8 mouse cellular contexts compared by ENCODE assay signal in the genomic region with DNA sequence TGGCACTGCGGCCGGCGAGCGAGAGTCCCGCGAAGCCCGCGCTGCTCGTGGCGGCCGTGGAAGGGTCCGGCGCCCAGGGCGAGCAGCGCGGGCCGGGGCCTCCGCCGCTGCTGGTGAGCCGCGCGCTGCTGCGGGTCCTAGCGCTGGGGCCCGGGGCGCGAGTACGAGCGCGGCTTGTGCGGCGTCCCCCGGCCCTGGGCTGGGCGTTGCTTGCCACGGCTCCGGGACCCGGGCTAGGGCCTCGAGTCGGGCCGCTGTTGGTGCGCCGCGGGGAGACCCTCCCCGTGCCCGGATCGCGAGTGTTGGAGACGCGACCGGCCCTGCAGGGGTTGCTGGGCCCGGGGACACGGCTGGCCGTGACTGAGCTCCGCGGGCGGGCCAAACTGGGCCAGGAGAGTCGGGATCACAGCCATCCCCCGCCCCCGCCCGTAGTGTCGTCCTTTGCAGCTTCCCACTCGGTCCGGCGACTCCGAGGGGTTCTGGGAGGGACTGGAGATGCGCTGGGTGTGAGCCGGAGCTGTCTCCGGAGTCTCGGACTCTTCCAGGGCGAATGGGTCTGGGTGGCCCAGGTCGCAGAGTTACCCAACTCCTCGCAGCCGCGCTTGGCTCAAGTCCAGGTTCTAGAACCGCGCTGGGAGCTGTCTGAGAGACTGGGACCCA. TPM values are rescaled to one million over a fixed set of nuclear protein-coding genes. Genes with fewer than 3 reads are reported as not detected.
DNase-seq lines count a peak whose midpoint lies in the region; ATAC-seq and TF ChIP-seq lines count a peak whose summit lies in the region.

No protein-coding gene starts in this region.

- peak; percentile 33 for ATAC-seq in granulocyte monocyte progenitor cell, adult 5-6 weeks (replicated peaks; ENCODE audit: poor library complexity, severe bottlenecking)
- ATAC-seq in lung, embryonic 14.5 days (ENCODE audit: insufficient read depth): peak; percentile 59

- H3K27me3 ChIP-seq in lung, embryonic 14.5 days (ENCODE audit: insufficient read depth, low read length): no peaks in the 10 kb centered on the region

- WGBS in lung, embryonic 14.5 days: under 1% methylated on average over 72 of the region's 76 CpGs

- peaks cover 36% of the 10 kb centered on the region for H3K36me3 ChIP-seq in lung, embryonic 14.5 days (ENCODE audit: insufficient read depth)

- peak overlapping the region; percentile 69; the same call in 1 of the 2 replicates for H3K27ac ChIP-seq in lung, embryonic 14.5 days (ENCODE audit: low read depth)

- H3K4me1 ChIP-seq in lung, embryonic 14.5 days (ENCODE audit: insufficient read depth): peaks cover 3% of the 10 kb centered on the region

- peak overlapping the region; percentile 99 for H3K4me3 ChIP-seq in lung, embryonic 14.5 days (ENCODE audit: low read depth, low read length)

- TF ChIP-seq CTCF in lung, embryonic 14.5 days (IDR thresholded peaks at IDR 0.05; ENCODE audit: low read depth): no peak

- H3K9ac ChIP-seq in lung, embryonic 14.5 days: peak overlapping the region; percentile 92

- no peaks in the 10 kb centered on the region for H3K9me3 ChIP-seq in lung, embryonic 14.5 days (ENCODE audit: low read depth, low read length)

- H3K4me2 ChIP-seq in lung, embryonic 14.5 days: peak overlapping the region; percentile 97

- DNase-seq in spleen, adult 12 weeks (ENCODE audit: low spot score): peak; percentile 42
- DNase-seq in spleen, postnatal 36 days (ENCODE audit: low spot score in 2 of 2): no peak
- peak; percentile 55 to 70 for DNase-seq in cerebellum, postnatal 14 days
- peak; percentile 38 to 52 for DNase-seq in kidney, adult 8-10 months
- peak; percentile 74 for DNase-seq in lung, embryonic 14.5 days
- peak; percentile 63 to 65 for DNase-seq in right cerebral cortex, postnatal 10 days (ENCODE audit: low spot score in 2 of 2)
- DNase-seq in embryo, embryonic 10.5 days (ENCODE audit: low spot score): no peak

RNA-seq across cellular contexts. Expression of a gene that starts 0.5 kb away (rescaled TPM):
- total RNA-seq in granulocyte monocyte progenitor cell, adult 5-6 weeks (2014; fragmentation: Nextera tagmentation): 9.7 and 22.9 TPM in 2 replicates
- total RNA-seq in granulocyte monocyte progenitor cell, adult 5-6 weeks (2017): 11.3 and 13.2 TPM in 2 replicates
- polyA plus RNA-seq in lung, embryonic 14.5 days (2014; fragmentation: Nextera tagmentation; extraction: Ambion mirVana): 23.0 and 25.7 TPM in 2 replicates

RNA-seq across cellular contexts. Expression of a gene that starts 6.8 kb away (rescaled TPM):
- 48.7 and 49.3 TPM in 2 replicates for total RNA-seq in granulocyte monocyte progenitor cell, adult 5-6 weeks (2014; fragmentation: Nextera tagmentation)
- 45.9 and 57.1 TPM in 2 replicates for total RNA-seq in granulocyte monocyte progenitor cell, adult 5-6 weeks (2017)
- polyA plus RNA-seq in lung, embryonic 14.5 days (2014; fragmentation: Nextera tagmentation; extraction: Ambion mirVana): 97.6 and 104 TPM in 2 replicates

RNA-seq across cellular contexts. Expression of a gene that starts 17.2 kb away (rescaled TPM):
- total RNA-seq in granulocyte monocyte progenitor cell, adult 5-6 weeks (2014; fragmentation: Nextera tagmentation): 1.1 TPM in 1 of 2 replicates, not detected in the other
- 1.0 TPM in 1 of 2 replicates, not detected in the other for total RNA-seq in granulocyte monocyte progenitor cell, adult 5-6 weeks (2017)
- 0.77 and 1.5 TPM in 2 replicates for polyA plus RNA-seq in lung, embryonic 14.5 days (2014; fragmentation: Nextera tagmentation; extraction: Ambion mirVana)

RNA-seq across cellular contexts. Expression of a gene that starts 31.0 kb away (rescaled TPM):
- total RNA-seq in granulocyte monocyte progenitor cell, adult 5-6 weeks (2014; fragmentation: Nextera tagmentation): 62.5 and 77.9 TPM in 2 replicates
- total RNA-seq in granulocyte monocyte progenitor cell, adult 5-6 weeks (2017): 26.8 and 30.9 TPM in 2 replicates
- polyA plus RNA-seq in lung, embryonic 14.5 days (2014; fragmentation: Nextera tagmentation; extraction: Ambion mirVana): 108 and 111 TPM in 2 replicates

RNA-seq across cellular contexts. Expression of a gene that starts 33.1 kb away (rescaled TPM):
- 56.5 and 76.8 TPM in 2 replicates for total RNA-seq in granulocyte monocyte progenitor cell, adult 5-6 weeks (2014; fragmentation: Nextera tagmentation)
- total RNA-seq in granulocyte monocyte progenitor cell, adult 5-6 weeks (2017): 73.8 and 82.4 TPM in 2 replicates
- polyA plus RNA-seq in lung, embryonic 14.5 days (2014; fragmentation: Nextera tagmentation; extraction: Ambion mirVana): 123 and 131 TPM in 2 replicates

Comparison
In these comparisons a context has a peak if more than half of its experiments do, and no peak if none do; other contexts are left out.
1. DNase-seq: peak in spleen, adult 12 weeks (single experiment), cerebellum, postnatal 14 days (2 of 2), kidney, adult 8-10 months (2 of 2), lung, embryonic 14.5 days (single experiment) and right cerebral cortex, postnatal 10 days (2 of 2); none in spleen, postnatal 36 days (0 of 2) and embryo, embryonic 10.5 days (single experiment).